Mouse (Mus musculus): Measurements from ENCODE around the gene Sh2d6. TPM values are rescaled to one million over a fixed set of nuclear protein-coding genes. Genes with fewer than 3 reads are reported as not detected.

Sh2d6 gene
- polyA plus RNA-seq, 2 experiments, result not detected

DNA sequence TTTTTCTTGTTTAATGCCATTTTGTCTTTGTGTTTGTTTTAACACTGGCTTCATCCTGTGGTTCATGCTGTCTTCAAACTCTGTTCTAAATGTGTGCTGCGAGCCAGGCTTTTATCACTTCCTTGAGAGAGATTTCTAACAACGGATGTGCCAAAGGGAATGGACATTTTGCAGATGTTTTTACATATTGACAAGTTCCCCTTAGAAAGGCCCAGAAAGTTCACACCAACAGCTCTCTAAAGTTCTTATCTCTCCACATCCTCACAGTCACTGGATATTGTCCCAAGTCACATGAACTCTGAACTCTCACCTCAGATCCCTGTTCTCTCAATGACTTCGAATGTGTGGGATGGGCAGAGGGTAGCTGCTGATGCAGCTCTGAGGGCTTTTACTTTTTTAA is 30.4 kb downstream of the Sh2d6 start:
- Histone ChIP-seq H3K9ac (replicated peaks) (no peak overlapping the region), H3K27me3 (ENCODE audit: control insufficient read depth, insufficient read depth, low read length) (no peaks in the 10 kb centered on the region), H3K36me3 (replicated peaks; ENCODE audit: control insufficient read depth, insufficient read depth, low read depth) (no peaks in the 10 kb centered on the region), H3K4me1 (replicated peaks; ENCODE audit: control insufficient read depth in 2 of 2, insufficient read depth in 2 of 2, low read length in 1 of 2) (peaks cover 0 to 7% of the 10 kb centered on the region in 2 experiments; a peak in 2 of 4 replicates), H3K4me3 (ENCODE audit: insufficient read depth in 1 of 2, low read depth in 2 of 2, low read length in 2 of 2) (no peak overlapping the region), H3K27ac (no peak overlapping the region), H3K4me2 (ENCODE audit: low read depth) (no peak overlapping the region), H3K9me3 (ENCODE audit: control insufficient read depth, low read length) (no peaks in the 10 kb centered on the region)
- no peak for ATAC-seq (ENCODE audit: insufficient read depth)
- WGBS (ENCODE audit: insufficient replicate concordance), result 45% methylated on average over 3 of the region's 3 CpGs
- TF ChIP-seq CTCF (IDR thresholded peaks at IDR 0.05; ENCODE audit: low read depth) (no peak), EP300 (IDR thresholded peaks at IDR 0.05; ENCODE audit: low read depth) (no peak)
- no peak for DNase-seq (ENCODE audit: low read depth in 3 of 3, low spot score in 3 of 3)

DNA sequence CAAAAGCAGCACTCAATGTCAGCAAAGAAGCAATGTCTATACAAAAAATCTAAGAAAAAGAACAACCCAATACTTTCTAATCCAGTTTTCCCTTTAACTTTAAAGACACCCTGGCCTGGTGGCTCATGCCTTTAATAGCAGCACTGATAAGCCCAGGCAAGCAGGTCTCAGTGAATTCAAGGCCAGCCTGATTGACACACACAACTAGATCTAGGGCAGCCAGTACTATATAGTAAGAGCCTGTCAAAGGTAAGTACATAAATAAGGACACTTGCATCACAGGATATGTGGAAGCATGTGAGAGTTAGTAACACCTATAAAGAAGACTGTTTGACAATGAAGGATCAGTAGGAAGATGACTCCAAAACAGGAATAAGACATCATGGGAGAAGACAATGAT is 32.0 kb downstream of the Sh2d6 start:
- Histone ChIP-seq H3K4me1 (replicated peaks; ENCODE audit: control insufficient read depth in 2 of 2, insufficient read depth in 2 of 2, low read length in 1 of 2) (peaks cover 0 to 7% of the 10 kb centered on the region in 2 experiments; a peak in 2 of 4 replicates), H3K4me3 (ENCODE audit: insufficient read depth in 1 of 2, low read depth in 2 of 2, low read length in 2 of 2) (no peak overlapping the region), H3K36me3 (replicated peaks; ENCODE audit: control insufficient read depth, insufficient read depth, low read depth) (no peaks in the 10 kb centered on the region), H3K27me3 (ENCODE audit: control insufficient read depth, insufficient read depth, low read length) (no peaks in the 10 kb centered on the region), H3K27ac (no peak overlapping the region), H3K9me3 (ENCODE audit: control insufficient read depth, low read length) (no peaks in the 10 kb centered on the region), H3K4me2 (ENCODE audit: low read depth) (no peak overlapping the region), H3K9ac (replicated peaks) (no peak overlapping the region)
- ATAC-seq (ENCODE audit: insufficient read depth), result no peak
- TF ChIP-seq EP300 (IDR thresholded peaks at IDR 0.05; ENCODE audit: low read depth) (no peak), CTCF (IDR thresholded peaks at IDR 0.05; ENCODE audit: low read depth) (no peak)
- DNase-seq (ENCODE audit: low read depth in 3 of 3, low spot score in 3 of 3), result no peak

DNA sequence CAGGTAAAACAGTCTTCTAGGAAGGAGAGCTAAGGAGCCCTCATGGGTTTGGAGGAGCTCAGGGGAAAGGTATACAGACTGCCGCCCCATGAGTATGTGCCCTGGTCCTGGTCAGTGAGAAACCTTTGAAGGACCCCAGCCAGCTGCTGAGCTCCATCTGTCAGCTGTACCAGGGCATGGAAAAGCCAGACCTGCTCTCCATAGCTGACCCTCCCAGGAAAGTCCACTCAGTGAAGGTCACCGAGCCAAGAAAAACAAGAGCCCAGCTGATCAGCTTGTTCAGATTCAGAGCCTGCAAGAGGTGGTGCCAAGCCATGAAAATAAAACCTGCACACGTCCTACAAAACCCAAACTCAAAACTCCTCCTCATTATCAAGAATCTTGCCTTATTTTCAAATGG is 32.7 kb downstream of the Sh2d6 start:
- 53% methylated on average over 3 of the region's 3 CpGs for WGBS (ENCODE audit: insufficient replicate concordance)
- no peak for ATAC-seq (ENCODE audit: insufficient read depth)
- TF ChIP-seq EP300 (IDR thresholded peaks at IDR 0.05; ENCODE audit: low read depth) (no peak), CTCF (IDR thresholded peaks at IDR 0.05; ENCODE audit: low read depth) (no peak)

GRCm38 (mm10) chr6:72487282-72487681 is 34.2 kb downstream of the Sh2d6 start:
- H3K4me3 ChIP-seq (ENCODE audit: insufficient read depth in 1 of 2, low read depth in 2 of 2, low read length in 2 of 2), result no peak overlapping the region
- H3K27me3 ChIP-seq (ENCODE audit: control insufficient read depth, insufficient read depth, low read length), result no peaks in the 10 kb centered on the region
- H3K27ac ChIP-seq, result no peak overlapping the region
- H3K36me3 ChIP-seq (replicated peaks; ENCODE audit: control insufficient read depth, insufficient read depth, low read depth), result no peaks in the 10 kb centered on the region
- ATAC-seq (ENCODE audit: insufficient read depth) (no peak), DNase-seq (ENCODE audit: low read depth in 3 of 3, low spot score in 3 of 3) (no peak)
- H3K4me2 ChIP-seq (ENCODE audit: low read depth), result no peak overlapping the region
- 41% methylated on average over 3 of the region's 3 CpGs for WGBS (ENCODE audit: insufficient replicate concordance)
- TF ChIP-seq EP300 (IDR thresholded peaks at IDR 0.05; ENCODE audit: low read depth), result no peak
- no peak for TF ChIP-seq CTCF (IDR thresholded peaks at IDR 0.05; ENCODE audit: low read depth)
- no peaks in the 10 kb centered on the region for H3K4me1 ChIP-seq (replicated peaks; ENCODE audit: control insufficient read depth in 2 of 2, insufficient read depth in 2 of 2, low read length in 1 of 2)
- no peaks in the 10 kb centered on the region for H3K9me3 ChIP-seq (ENCODE audit: control insufficient read depth, low read length)
- no peak overlapping the region for H3K9ac ChIP-seq (replicated peaks)

More for the DNA sequence above, 32.7 kb downstream of the Sh2d6 start:
- Histone ChIP-seq H3K9ac (replicated peaks) (no peak overlapping the region), H3K9me3 (ENCODE audit: control insufficient read depth, low read length) (no peaks in the 10 kb centered on the region), H3K4me3 (ENCODE audit: insufficient read depth in 1 of 2, low read depth in 2 of 2, low read length in 2 of 2) (no peak overlapping the region), H3K27me3 (ENCODE audit: control insufficient read depth, insufficient read depth, low read length) (no peaks in the 10 kb centered on the region), H3K27ac (no peak overlapping the region), H3K4me2 (ENCODE audit: low read depth) (no peak overlapping the region), H3K4me1 (replicated peaks; ENCODE audit: control insufficient read depth in 2 of 2, insufficient read depth in 2 of 2, low read length in 1 of 2) (peaks cover 0 to 7% of the 10 kb centered on the region in 2 experiments; a peak in 2 of 4 replicates), H3K36me3 (replicated peaks; ENCODE audit: control insufficient read depth, insufficient read depth, low read depth) (no peaks in the 10 kb centered on the region)
- no peak for DNase-seq (ENCODE audit: low read depth in 3 of 3, low spot score in 3 of 3)

DNA sequence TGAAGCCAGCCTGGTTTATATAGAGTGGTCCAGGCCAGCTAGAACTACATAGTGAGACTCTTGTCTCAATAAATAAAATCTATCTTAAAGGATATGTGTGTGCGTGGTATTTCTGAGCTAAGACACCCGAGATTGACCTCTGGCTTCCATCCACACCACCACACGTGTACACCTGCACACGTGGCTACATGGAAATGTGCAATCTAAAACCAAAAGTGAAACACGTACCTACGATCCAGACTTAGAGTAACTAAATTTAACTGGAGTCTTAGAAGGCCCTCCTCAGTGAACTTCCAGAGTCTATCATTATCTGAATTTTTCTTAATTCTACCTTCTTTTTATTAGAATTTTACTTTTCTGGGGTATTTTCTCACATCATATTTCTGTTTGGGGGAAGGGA is 35.2 kb downstream of the Sh2d6 start:
- WGBS (ENCODE audit: insufficient replicate concordance), result 65% methylated on average over 6 of the region's 6 CpGs
- Histone ChIP-seq H3K4me2 (ENCODE audit: low read depth) (no peak overlapping the region), H3K27ac (no peak overlapping the region), H3K4me1 (replicated peaks; ENCODE audit: control insufficient read depth in 2 of 2, insufficient read depth in 2 of 2, low read length in 1 of 2) (no peaks in the 10 kb centered on the region), H3K36me3 (replicated peaks; ENCODE audit: control insufficient read depth, insufficient read depth, low read depth) (no peaks in the 10 kb centered on the region), H3K9ac (replicated peaks) (no peak overlapping the region), H3K4me3 (ENCODE audit: insufficient read depth in 1 of 2, low read depth in 2 of 2, low read length in 2 of 2) (no peak overlapping the region), H3K27me3 (ENCODE audit: control insufficient read depth, insufficient read depth, low read length) (no peaks in the 10 kb centered on the region), H3K9me3 (ENCODE audit: control insufficient read depth, low read length) (no peaks in the 10 kb centered on the region)
- TF ChIP-seq CTCF (IDR thresholded peaks at IDR 0.05; ENCODE audit: low read depth) (no peak), EP300 (IDR thresholded peaks at IDR 0.05; ENCODE audit: low read depth) (no peak)
- no peak for ATAC-seq (ENCODE audit: insufficient read depth)
- DNase-seq (ENCODE audit: low read depth in 3 of 3, low spot score in 3 of 3), result no peak

Measured in liver, embryonic 14.5 days (tissue).